Mouse (Mus musculus) liver, embryonic 14.5 days (tissue): Measurements from ENCODE around the gene Itih3. TPM values are rescaled to one million over a fixed set of nuclear protein-coding genes. Genes with fewer than 3 reads are reported as not detected.

Experiments
- ATAC-seq: fragments of 200-750 bp; cut with Nextera tagmentation; 2 replicates; pipeline ENCODE4 v1.8.0; 2017; ENCODE audit warnings: moderate number of reproducible peaks, mild to moderate bottlenecking, moderate library complexity; ENCODE audit not compliant: insufficient read depth
- DNase-seq, 3 experiments: peaks; one replicate each; pipeline ENCODE4 v3.0.0-alpha.2; 2012 to 2013; ENCODE audit warnings: low read depth in 3 of 3, low spot score in 3 of 3
- H3K27ac ChIP-seq: fragments of 300-500 bp; sonication (generic); 2 replicates; pipeline ENCODE4 v1.5.1; 2014; ENCODE audit warnings: moderate library complexity, mild to moderate bottlenecking, control low read depth, inconsistent platforms
- H3K27me3 ChIP-seq: fragments of 300-500 bp; sonication (generic); 2 replicates; pipeline ENCODE4 v1.6.1; 2014; ENCODE audit warnings: mild to moderate bottlenecking, low read length, moderate library complexity; ENCODE audit not compliant: control insufficient read depth, insufficient read depth
- H3K36me3 ChIP-seq: fragments of 300-500 bp; sonication (generic); replicated peaks from 2 replicates; pipeline ENCODE4 v1.6.1; 2014; ENCODE audit warnings: low read depth; ENCODE audit not compliant: control insufficient read depth, insufficient read depth
- H3K4me1 ChIP-seq, 2 experiments: fragments of 200-500 bp in 1 of 2; fragments of 300-500 bp in 1 of 2; sonication (generic) in 1 of 2; replicated peaks; 2 replicates each; pipeline ENCODE4 v1.6.1; 2012 to 2014; ENCODE audit warnings: antibody characterized with exemption in 1 of 2, inconsistent platforms in 1 of 2, low read length in 1 of 2; ENCODE audit not compliant: control insufficient read depth in 2 of 2, insufficient read depth in 2 of 2
- H3K4me2 ChIP-seq: fragments of 300-500 bp; sonication (generic); 2 replicates; pipeline ENCODE4 v1.6.1; 2014; ENCODE audit warnings: low read depth, mild to moderate bottlenecking, control low read depth, moderate library complexity
- H3K4me3 ChIP-seq, 2 experiments: fragments of 200-500 bp in 1 of 2; fragments of 300-500 bp in 1 of 2; sonication (generic) in 1 of 2; 2 replicates each; pipeline ENCODE4 v1.5.1; 2012 to 2014; ENCODE audit warnings: low read depth in 2 of 2, low read length in 2 of 2, mild to moderate bottlenecking in 2 of 2, control low read depth in 1 of 2, inconsistent platforms in 1 of 2, moderate library complexity in 1 of 2; ENCODE audit not compliant: insufficient read depth in 1 of 2
- H3K9ac ChIP-seq: fragments of 300-500 bp; sonication (generic); replicated peaks from 2 replicates; pipeline ENCODE4 v1.6.1; 2014; ENCODE audit warnings: mild to moderate bottlenecking, control low read depth, moderate library complexity
- H3K9me3 ChIP-seq: fragments of 300-500 bp; sonication (generic); 2 replicates; pipeline ENCODE4 v1.6.1; 2016; ENCODE audit warnings: low read length, mixed read lengths; ENCODE audit not compliant: control insufficient read depth
- CTCF ChIP-seq: IDR thresholded peaks from 2 replicates; pipeline ENCODE4 v1.5.1; 2016; ENCODE audit warnings: antibody characterized with exemption, low read depth, control low read depth
- EP300 ChIP-seq: IDR thresholded peaks from 2 replicates; pipeline ENCODE4 v1.6.1; 2016; ENCODE audit warnings: antibody characterized with exemption, low read depth
- WGBS: fragments of 180-500 bp; shearing (Covaris S2); extraction: QIAGEN DNeasy Blood & Tissue Kit; methylation state at CpG from one replicate; pipeline ENCODE4 v1.1.7; 2014; ENCODE audit not compliant: insufficient replicate concordance; 5-methylcytosine and 5-hydroxymethylcytosine counted together
- polyA plus RNA-seq, 2 experiments: library from polyadenylated mRNA; depleted of rRNA in 1 of 2; stranded (reverse) in 1 of 2; unstranded in 1 of 2; fragments of >200 nt; fragmentation: Nextera tagmentation in 1 of 2; extraction: Ambion mirVana in 1 of 2; gene quantifications; 2 replicates each; pipeline versions ENCODE4 v1.2.1 to v1.2.3; 2012 to 2014

The Itih3 gene
- polyA plus RNA-seq, 2 experiments = 152 to 275 TPM

DNA sequence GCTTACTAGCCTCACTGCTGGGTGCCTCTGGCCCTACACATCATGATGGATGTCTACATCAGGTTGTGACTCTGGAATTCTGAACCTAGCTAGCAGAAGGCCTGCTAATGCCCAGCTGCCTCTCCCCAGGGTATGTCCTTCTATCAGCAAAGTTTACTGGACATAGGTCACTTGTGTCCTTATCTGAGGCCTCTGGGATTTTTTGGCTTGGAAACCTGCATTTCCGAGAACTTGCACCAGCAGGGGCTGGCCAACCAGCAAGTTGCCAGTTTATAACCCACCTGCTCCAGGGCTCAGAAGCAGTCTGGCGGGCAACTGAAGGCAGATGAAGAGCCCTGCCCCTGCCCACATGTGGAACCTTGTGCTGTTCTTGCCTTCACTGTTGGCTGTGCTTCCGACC lies 37.4 kb downstream of the Itih3 start, which contains the start of gene Itih4:
Gene Itih4 (plus strand): TSS at position 273 of the 400 bp plus-strand sequence.
- Histone ChIP-seq H3K27ac (no peak within 1 kb of the TSS), H3K4me2 (peak within 1 kb of the TSS; percentile 18), H3K27me3 (no peaks in the 10 kb centered on the region), H3K4me1 (peaks cover 0 to 12% of the 10 kb centered on the region in 2 experiments; a peak in 2 of 4 replicates), H3K36me3 (no peaks in the 10 kb centered on the region), H3K4me3 (peak within 1 kb of the TSS in 1 of 2 experiments; percentile 2; a peak in 2 of 4 replicates), H3K9ac (no peak within 1 kb of the TSS), H3K9me3 (no peaks in the 10 kb centered on the region)
- ATAC-seq = no peak
- TF ChIP-seq CTCF (no peak), EP300 (no peak)
- WGBS = 62% methylated on average over 3 of the region's 3 CpGs
- DNase-seq = no peak

DNA sequence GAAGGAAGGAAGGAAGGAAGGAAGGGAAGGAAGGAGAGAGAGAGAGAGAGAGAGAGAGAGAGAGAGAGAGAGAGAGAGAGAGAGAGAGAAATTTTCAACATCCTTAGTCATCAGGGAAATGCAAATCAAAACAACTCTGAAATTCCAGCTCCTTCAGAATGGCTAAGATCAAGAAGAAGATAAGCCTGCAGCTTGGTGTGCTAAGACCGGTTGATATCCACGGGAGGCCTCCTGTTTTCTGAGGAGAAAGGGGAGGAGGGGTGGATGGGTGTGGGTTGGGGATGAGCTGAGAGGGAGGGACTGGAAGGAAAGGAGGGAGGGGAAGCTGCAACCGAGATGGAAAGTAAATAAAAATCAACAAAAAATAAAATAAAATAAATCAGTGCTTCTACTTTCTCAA lies 38.3 kb downstream of the Itih3 start:
- Histone ChIP-seq H3K9me3 (no peaks in the 10 kb centered on the region), H3K9ac (no peak overlapping the region), H3K27ac (no peak overlapping the region), H3K4me1 (peaks cover 0 to 12% of the 10 kb centered on the region in 2 experiments; a peak in 2 of 4 replicates), H3K27me3 (no peaks in the 10 kb centered on the region), H3K36me3 (no peaks in the 10 kb centered on the region), H3K4me2 (no peak overlapping the region), H3K4me3 (no peak overlapping the region)
- 16% methylated on average over 3 of the region's 3 CpGs for WGBS
- TF ChIP-seq EP300 (no peak), CTCF (no peak)
- no peak for ATAC-seq
- no peak for DNase-seq

DNA sequence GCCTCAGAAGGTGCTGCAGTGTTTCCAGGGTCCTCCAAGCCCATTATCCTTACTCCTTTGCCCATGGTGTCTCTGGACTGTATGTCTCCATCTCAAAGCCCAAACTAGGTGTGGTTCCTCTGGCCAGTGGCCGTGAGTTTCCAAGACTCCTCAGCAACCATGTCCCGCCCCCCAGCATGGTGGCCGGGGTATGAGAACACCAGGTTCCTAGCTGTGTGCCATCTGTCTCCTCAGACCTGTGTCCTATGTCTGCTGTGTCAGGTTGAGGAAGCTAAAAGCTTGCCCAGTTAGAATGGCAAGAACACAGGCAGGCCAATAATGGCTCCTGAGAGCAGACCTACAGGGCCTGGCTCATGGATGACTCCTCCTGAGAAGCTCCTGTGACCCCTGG lies 41.8 kb downstream of the Itih3 start:
- Histone ChIP-seq H3K9ac (no peak overlapping the region), H3K4me1 (no peaks in the 10 kb centered on the region), H3K27ac (no peak overlapping the region), H3K4me3 (no peak overlapping the region), H3K27me3 (no peaks in the 10 kb centered on the region), H3K36me3 (no peaks in the 10 kb centered on the region), H3K4me2 (no peak overlapping the region), H3K9me3 (no peaks in the 10 kb centered on the region)
- ATAC-seq (no peak), DNase-seq (no peak)
- 61% methylated on average over 3 of the region's 3 CpGs for WGBS
- TF ChIP-seq CTCF (no peak), EP300 (no peak)

DNA sequence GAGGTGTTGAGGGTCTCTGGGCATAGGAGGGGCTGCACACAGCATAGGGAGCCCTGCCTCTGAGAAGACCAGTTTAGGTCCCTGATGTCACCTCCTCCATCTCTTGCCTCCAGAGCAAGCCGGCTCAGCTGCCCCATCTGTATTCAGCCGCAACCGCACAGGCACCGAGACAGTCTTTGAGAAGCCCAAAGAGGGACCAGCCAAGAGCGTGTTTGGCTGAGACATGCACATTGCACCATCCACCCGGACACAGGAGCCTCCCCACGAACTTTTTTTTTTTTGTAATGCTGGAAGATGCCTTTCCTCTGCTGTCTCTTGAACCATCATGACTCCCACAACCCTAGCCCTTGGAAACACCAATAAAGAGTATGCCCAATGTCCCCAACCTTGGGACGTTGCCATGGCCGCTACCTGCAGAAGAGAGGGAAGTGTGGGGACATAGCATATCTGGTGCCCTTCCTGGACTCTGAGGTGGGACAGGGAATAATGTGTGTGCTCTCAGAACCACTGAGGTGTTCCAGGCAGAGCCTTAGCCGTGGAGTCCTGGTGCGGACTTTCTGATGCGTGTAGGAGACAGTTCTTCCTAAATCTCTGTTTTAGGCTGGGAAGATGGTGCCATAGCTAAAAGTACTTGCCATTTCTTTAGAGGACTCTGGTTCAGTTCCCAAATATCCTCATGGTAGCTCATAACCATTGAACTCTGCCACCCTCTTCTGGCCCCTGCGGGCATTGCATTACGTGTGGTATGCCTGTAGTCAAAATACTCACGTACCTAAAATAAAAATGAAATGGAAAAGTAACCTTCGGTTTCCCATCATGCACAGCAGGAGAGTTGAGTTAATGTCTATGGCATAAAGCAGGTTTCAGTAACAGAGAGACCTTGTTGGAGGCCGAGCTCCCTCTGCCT lies 42.5 kb downstream of the Itih3 start:
- H3K36me3 ChIP-seq = no peaks in the 10 kb centered on the region
- peak; percentile 61 for TF ChIP-seq CTCF
- no peak for TF ChIP-seq EP300
- peaks cover 0 to 6% of the 10 kb centered on the region in 2 experiments; a peak in 2 of 4 replicates for H3K4me1 ChIP-seq
- H3K27ac ChIP-seq = no peak overlapping the region
- H3K9me3 ChIP-seq = no peaks in the 10 kb centered on the region
- no peak overlapping the region for H3K4me3 ChIP-seq
- ATAC-seq (no peak), DNase-seq (no peak)
- H3K9ac ChIP-seq = no peak overlapping the region
- H3K4me2 ChIP-seq = no peak overlapping the region
- WGBS = 57% methylated on average over 17 of the region's 17 CpGs
- H3K27me3 ChIP-seq = no peaks in the 10 kb centered on the region

DNA sequence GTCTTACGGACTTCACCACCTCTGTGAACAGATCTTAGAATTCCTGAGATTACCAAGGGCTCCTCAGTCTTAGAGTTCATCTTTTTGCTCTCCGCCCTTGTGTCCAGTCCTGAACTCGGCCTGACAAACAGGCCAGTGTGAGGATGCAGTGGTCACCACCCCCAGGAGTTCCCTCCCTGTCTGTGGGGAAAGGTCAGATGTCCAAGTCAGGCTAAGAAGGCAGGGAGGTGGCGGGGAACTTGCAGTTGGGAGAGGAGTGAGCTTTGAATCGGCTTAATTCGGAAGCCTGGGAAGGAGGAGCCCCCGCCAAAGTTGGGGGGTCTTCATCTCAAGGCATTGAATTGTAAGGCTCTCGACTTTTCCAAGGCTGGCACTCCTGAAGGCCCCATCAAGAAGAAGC lies 43.3 kb downstream of the Itih3 start:
- Histone ChIP-seq H3K4me3 (no peak overlapping the region), H3K9me3 (no peaks in the 10 kb centered on the region), H3K4me2 (no peak overlapping the region), H3K36me3 (no peaks in the 10 kb centered on the region), H3K27ac (no peak overlapping the region), H3K4me1 (peaks cover 0 to 13% of the 10 kb centered on the region in 2 experiments; a peak in 2 of 4 replicates), H3K9ac (no peak overlapping the region), H3K27me3 (no peaks in the 10 kb centered on the region)
- 62% methylated on average over 8 of the region's 8 CpGs for WGBS
- TF ChIP-seq EP300 (no peak), CTCF (no peak)
- ATAC-seq (no peak), DNase-seq (no peak)
